Mouse (Mus musculus): ENCODE data around the gene Atp5j. TPM values are rescaled to one million over a fixed set of nuclear protein-coding genes. Genes with fewer than 3 reads are reported as not detected.
A peak's percentile ranks its signal among the peaks of the same experiment; 100 is the strongest.

Gene Atp5j
- polyA plus RNA-seq, 1 experiment from 2014 or later: 842 TPM

DNA sequence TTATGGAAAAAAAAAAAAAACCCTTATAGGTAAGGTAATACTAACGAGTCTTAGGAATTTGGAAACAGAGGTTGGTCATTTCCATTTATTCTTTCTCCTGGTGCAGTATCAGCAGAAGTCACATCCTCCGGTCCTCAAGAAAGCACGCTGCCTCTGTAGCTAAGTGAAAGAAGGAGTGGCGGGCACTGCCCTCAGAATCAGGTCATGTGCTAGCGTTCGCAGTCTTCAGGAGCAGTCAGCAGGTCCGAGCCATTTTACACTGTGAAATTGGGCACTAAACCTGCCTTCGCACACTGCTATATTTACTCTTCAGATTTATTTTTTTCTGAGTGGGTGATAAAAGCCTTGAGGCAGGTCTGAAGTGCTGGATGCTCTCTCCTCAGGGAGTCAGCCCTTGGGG lies 21.6 kb downstream of the Atp5j start:
- H3K36me3 ChIP-seq (ENCODE audit: insufficient read depth): no peaks in the 10 kb centered on the region
- no peaks in the 10 kb centered on the region for H3K9me3 ChIP-seq (ENCODE audit: low read depth, low read length)
- H3K27me3 ChIP-seq (ENCODE audit: insufficient read depth, low read length): no peaks in the 10 kb centered on the region
- no peak for ATAC-seq (ENCODE audit: insufficient read depth)
- no peaks in the 10 kb centered on the region for H3K4me1 ChIP-seq (ENCODE audit: insufficient read depth)
- no peak overlapping the region for H3K27ac ChIP-seq (ENCODE audit: low read depth)
- no peak for DNase-seq
- H3K4me2 ChIP-seq: no peak overlapping the region
- 68% methylated on average over 8 of the region's 8 CpGs for WGBS
- no peak for TF ChIP-seq CTCF (IDR thresholded peaks at IDR 0.05; ENCODE audit: low read depth)
- H3K9ac ChIP-seq: no peak overlapping the region
- no peak overlapping the region for H3K4me3 ChIP-seq (ENCODE audit: low read depth, low read length)

- H3K27ac ChIP-seq (ENCODE audit: low read depth): no peak overlapping the region
- H3K27me3 ChIP-seq (ENCODE audit: insufficient read depth, low read length): no peaks in the 10 kb centered on the region
- H3K4me2 ChIP-seq: no peak overlapping the region
- 70% methylated on average over 1 of the region's 1 CpGs for WGBS
- no peak overlapping the region for H3K4me3 ChIP-seq (ENCODE audit: low read depth, low read length)
- no peak for DNase-seq
- H3K9me3 ChIP-seq (ENCODE audit: low read depth, low read length): no peaks in the 10 kb centered on the region
- no peak overlapping the region for H3K9ac ChIP-seq
- no peaks in the 10 kb centered on the region for H3K4me1 ChIP-seq (ENCODE audit: insufficient read depth)
- H3K36me3 ChIP-seq (ENCODE audit: insufficient read depth): no peaks in the 10 kb centered on the region
- no peak for ATAC-seq (ENCODE audit: insufficient read depth)
- no peak for TF ChIP-seq CTCF (IDR thresholded peaks at IDR 0.05; ENCODE audit: low read depth)
These were observed 25.2 kb downstream of the Atp5j start for GRCm38 (mm10) chr16:84810254-84810653.

DNA sequence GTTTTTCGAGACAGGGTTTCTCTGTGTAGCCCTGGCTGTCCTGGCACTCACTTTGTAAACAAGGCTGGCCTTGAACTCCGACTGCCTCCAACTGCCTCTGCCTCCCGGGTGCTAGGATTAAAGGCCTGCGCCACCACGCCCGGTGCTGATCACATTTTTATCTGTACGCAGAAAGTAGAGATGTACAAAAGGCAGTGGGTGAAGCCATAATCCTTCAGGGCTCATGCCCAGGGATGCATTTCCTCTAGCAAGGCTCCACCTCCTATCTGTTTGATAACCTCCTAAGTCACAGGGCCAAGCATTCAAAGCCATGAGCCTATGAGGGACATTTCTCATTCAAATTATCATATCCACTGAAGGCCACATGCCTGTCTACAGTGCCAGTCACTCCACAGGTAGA lies 27.6 kb downstream of the Atp5j start:
- Histone ChIP-seq H3K9me3 (ENCODE audit: low read depth, low read length) (no peaks in the 10 kb centered on the region), H3K9ac (no peak overlapping the region), H3K4me2 (no peak overlapping the region), H3K4me3 (ENCODE audit: low read depth, low read length) (no peak overlapping the region), H3K4me1 (ENCODE audit: insufficient read depth) (no peaks in the 10 kb centered on the region), H3K27me3 (ENCODE audit: insufficient read depth, low read length) (no peaks in the 10 kb centered on the region), H3K27ac (ENCODE audit: low read depth) (no peak overlapping the region), H3K36me3 (ENCODE audit: insufficient read depth) (no peaks in the 10 kb centered on the region)
- DNase-seq (no peak), ATAC-seq (ENCODE audit: insufficient read depth) (no peak)
- TF ChIP-seq CTCF (IDR thresholded peaks at IDR 0.05; ENCODE audit: low read depth): no peak
- WGBS: 91% methylated on average over 7 of the region's 7 CpGs

DNA sequence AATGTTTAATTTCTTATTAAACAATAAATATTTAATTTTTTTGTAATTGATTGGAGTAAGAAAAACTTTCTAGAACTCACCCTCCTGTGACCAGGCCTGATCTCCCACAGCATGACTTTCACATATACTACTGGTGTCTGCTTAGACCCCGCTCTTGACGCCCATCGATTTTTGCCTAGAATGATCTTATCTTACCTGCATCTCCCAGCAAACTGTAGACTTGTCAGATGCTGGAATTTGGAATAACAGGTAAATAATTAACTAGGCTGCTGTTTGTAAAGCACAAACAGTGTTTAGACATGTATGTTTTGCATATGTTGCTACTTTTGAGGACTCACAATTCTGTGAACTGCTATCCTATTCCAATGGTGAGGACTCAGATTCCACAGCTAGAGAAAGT lies 29.2 kb downstream of the Atp5j start:
- WGBS: 89% methylated on average over 3 of the region's 3 CpGs
- H3K4me1 ChIP-seq (ENCODE audit: insufficient read depth): no peaks in the 10 kb centered on the region
- H3K9me3 ChIP-seq (ENCODE audit: low read depth, low read length): no peaks in the 10 kb centered on the region
- DNase-seq (no peak), ATAC-seq (ENCODE audit: insufficient read depth) (no peak)
- TF ChIP-seq CTCF (IDR thresholded peaks at IDR 0.05; ENCODE audit: low read depth): no peak
- no peak overlapping the region for H3K4me3 ChIP-seq (ENCODE audit: low read depth, low read length)
- H3K9ac ChIP-seq: no peak overlapping the region
- no peaks in the 10 kb centered on the region for H3K27me3 ChIP-seq (ENCODE audit: insufficient read depth, low read length)
- H3K27ac ChIP-seq (ENCODE audit: low read depth): no peak overlapping the region
- no peak overlapping the region for H3K4me2 ChIP-seq
- no peaks in the 10 kb centered on the region for H3K36me3 ChIP-seq (ENCODE audit: insufficient read depth)

- no peak overlapping the region for H3K4me3 ChIP-seq (ENCODE audit: low read depth, low read length)
- H3K27ac ChIP-seq (ENCODE audit: low read depth): 0 out of 2 replicates have a peak overlapping the region, but pooled peaks have one; percentile 13
- WGBS: 65% methylated on average over 5 of the region's 5 CpGs
- no peak for ATAC-seq (ENCODE audit: insufficient read depth)
- no peak for TF ChIP-seq CTCF (IDR thresholded peaks at IDR 0.05; ENCODE audit: low read depth)
- no peaks in the 10 kb centered on the region for H3K4me1 ChIP-seq (ENCODE audit: insufficient read depth)
- peak; percentile 42 for DNase-seq
- no peak overlapping the region for H3K9ac ChIP-seq
- H3K36me3 ChIP-seq (ENCODE audit: insufficient read depth): no peaks in the 10 kb centered on the region
- H3K9me3 ChIP-seq (ENCODE audit: low read depth, low read length): no peaks in the 10 kb centered on the region
- no peaks in the 10 kb centered on the region for H3K27me3 ChIP-seq (ENCODE audit: insufficient read depth, low read length)
- no peak overlapping the region for H3K4me2 ChIP-seq
These were observed 30.6 kb downstream of the Atp5j start for GRCm38 (mm10) chr16:84804866-84805265.

GRCm38 (mm10) chr16:84802217-84802616 lies 33.2 kb downstream of the Atp5j start:
- H3K9me3 ChIP-seq (ENCODE audit: low read depth, low read length): no peaks in the 10 kb centered on the region
- H3K4me3 ChIP-seq (ENCODE audit: low read depth, low read length): no peak overlapping the region
- H3K27ac ChIP-seq (ENCODE audit: low read depth): no peak overlapping the region
- no peak overlapping the region for H3K9ac ChIP-seq
- no peaks in the 10 kb centered on the region for H3K36me3 ChIP-seq (ENCODE audit: insufficient read depth)
- TF ChIP-seq CTCF (IDR thresholded peaks at IDR 0.05; ENCODE audit: low read depth): no peak
- 43% methylated on average over 6 of the region's 6 CpGs for WGBS
- no peaks in the 10 kb centered on the region for H3K4me1 ChIP-seq (ENCODE audit: insufficient read depth)
- no peak overlapping the region for H3K4me2 ChIP-seq
- DNase-seq: peak; percentile 70
- ATAC-seq (ENCODE audit: insufficient read depth): peak; percentile 56; the same call in 1 of the 2 replicates
- H3K27me3 ChIP-seq (ENCODE audit: insufficient read depth, low read length): no peaks in the 10 kb centered on the region

GRCm38 (mm10) chr16:84800038-84800437 lies 35.4 kb downstream of the Atp5j start:
- Histone ChIP-seq H3K9me3 (ENCODE audit: low read depth, low read length) (no peaks in the 10 kb centered on the region), H3K4me2 (no peak overlapping the region), H3K9ac (no peak overlapping the region), H3K27me3 (ENCODE audit: insufficient read depth, low read length) (no peaks in the 10 kb centered on the region), H3K36me3 (ENCODE audit: insufficient read depth) (no peaks in the 10 kb centered on the region), H3K4me3 (ENCODE audit: low read depth, low read length) (no peak overlapping the region), H3K27ac (ENCODE audit: low read depth) (no peak overlapping the region), H3K4me1 (ENCODE audit: insufficient read depth) (no peaks in the 10 kb centered on the region)
- TF ChIP-seq CTCF (IDR thresholded peaks at IDR 0.05; ENCODE audit: low read depth): no peak
- ATAC-seq (ENCODE audit: insufficient read depth): no peak
- no peak for DNase-seq
- WGBS: 87% methylated on average over 1 of the region's 2 CpGs

- no peaks in the 10 kb centered on the region for H3K27me3 ChIP-seq (ENCODE audit: insufficient read depth, low read length)
- no peaks in the 10 kb centered on the region for H3K4me1 ChIP-seq (ENCODE audit: insufficient read depth)
- DNase-seq (peak; percentile 9), ATAC-seq (ENCODE audit: insufficient read depth) (no peak)
- no peaks in the 10 kb centered on the region for H3K9me3 ChIP-seq (ENCODE audit: low read depth, low read length)
- no peak for TF ChIP-seq CTCF (IDR thresholded peaks at IDR 0.05; ENCODE audit: low read depth)
- no peak overlapping the region for H3K4me3 ChIP-seq (ENCODE audit: low read depth, low read length)
- no peak overlapping the region for H3K4me2 ChIP-seq
- H3K36me3 ChIP-seq (ENCODE audit: insufficient read depth): no peaks in the 10 kb centered on the region
- H3K27ac ChIP-seq (ENCODE audit: low read depth): no peak overlapping the region
- WGBS: 76% methylated on average over 9 of the region's 9 CpGs
- H3K9ac ChIP-seq: no peak overlapping the region
These were observed 38.7 kb downstream of the Atp5j start for GRCm38 (mm10) chr16:84796678-84797077.
